Mouse (Mus musculus) heart, embryonic 11.5 days (tissue): ENCODE measurements at regions not wholly inside any gene's neighbourhood (a gene's known extent, or its start where the extent isn't known, plus 50 kb on each side); places are given as distances from the start of the nearest gene placed in this dataset.

Experiments
- ATAC-seq: fragments of 200-750 bp; cut with Nextera tagmentation; replicated peaks from 2 replicates; pipeline ENCODE4 v1.8.0; 2017; ENCODE audit warnings: moderate library complexity; ENCODE audit not compliant: insufficient number of reproducible peaks, low FRiP score, low TSS enrichment
- H3K27ac ChIP-seq: fragments of 300-500 bp; sonication (generic); 2 replicates; pipeline ENCODE4 v1.5.1; 2014; ENCODE audit warnings: mild to moderate bottlenecking, low read depth, low read length
- H3K27me3 ChIP-seq: fragments of 300-500 bp; sonication (generic); 2 replicates; pipeline ENCODE4 v1.6.1; 2014; ENCODE audit warnings: mild to moderate bottlenecking, low read length, mixed read lengths; ENCODE audit not compliant: control insufficient read depth, insufficient read depth
- H3K36me3 ChIP-seq: fragments of 300-500 bp; sonication (generic); 2 replicates; pipeline ENCODE4 v1.6.1; 2014; ENCODE audit warnings: mild to moderate bottlenecking, low read length, moderate library complexity, mixed read lengths; ENCODE audit not compliant: control insufficient read depth, insufficient read depth
- H3K4me1 ChIP-seq: fragments of 300-500 bp; sonication (generic); 2 replicates; pipeline ENCODE4 v1.6.1; 2014; ENCODE audit warnings: low read length; ENCODE audit not compliant: control insufficient read depth, insufficient read depth
- H3K4me2 ChIP-seq: fragments of 300-500 bp; sonication (generic); 2 replicates; pipeline ENCODE4 v1.6.1; 2014; ENCODE audit warnings: mild to moderate bottlenecking, moderate library complexity
- H3K4me3 ChIP-seq: fragments of 300-500 bp; sonication (generic); 2 replicates; pipeline ENCODE4 v1.5.1; 2014; ENCODE audit warnings: low read depth, low read length
- H3K9ac ChIP-seq: fragments of 300-500 bp; sonication (generic); 2 replicates; pipeline ENCODE4 v1.6.1; 2014; ENCODE audit warnings: mild to moderate bottlenecking, low read depth, low read length, moderate library complexity
- H3K9me3 ChIP-seq: fragments of 300-500 bp; sonication (generic); replicated peaks from 2 replicates; pipeline ENCODE4 v1.6.1; 2016; ENCODE audit warnings: low read length; ENCODE audit not compliant: control insufficient read depth
- WGBS: fragments of 180-500 bp; shearing (Covaris S2); extraction: QIAGEN DNeasy Blood & Tissue Kit; methylation state at CpG from one replicate; pipeline ENCODE4 v1.1.7; 2014; ENCODE audit not compliant: insufficient replicate concordance; 5-methylcytosine and 5-hydroxymethylcytosine counted together

DNA sequence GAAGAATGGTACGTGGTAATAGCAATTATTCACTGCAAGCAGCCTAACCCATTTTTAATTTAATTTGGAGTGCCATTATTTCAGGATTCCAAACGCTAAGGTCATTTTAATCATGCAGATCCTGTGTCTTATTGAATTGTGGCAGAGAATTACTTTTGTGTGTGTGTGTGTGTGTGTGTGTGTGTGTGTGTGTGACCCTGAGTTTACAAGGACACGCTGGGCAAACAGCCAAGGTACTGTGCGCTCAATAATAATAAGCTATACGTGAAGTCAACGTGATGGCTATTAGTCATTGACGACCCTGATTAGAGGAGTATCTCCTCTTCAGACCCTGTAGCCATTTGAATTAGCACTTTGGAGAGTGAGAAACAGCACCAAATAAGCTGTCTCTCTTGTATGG, 144.1 kb downstream of the Klf7 start:
- Histone ChIP-seq H3K4me1 (peaks cover 5% of the 10 kb centered on the region), H3K9ac (no peak overlapping the region), H3K4me3 (no peak overlapping the region), H3K4me2 (no peak overlapping the region), H3K27me3 (no peaks in the 10 kb centered on the region), H3K9me3 (no peaks in the 10 kb centered on the region), H3K27ac (no peak overlapping the region), H3K36me3 (no peaks in the 10 kb centered on the region)
- no peak for ATAC-seq
- WGBS = 87% methylated on average over 7 of the region's 7 CpGs

GRCm38 (mm10) chr1:63977302-63977888, 144.7 kb downstream of the Klf7 start:
- 79% methylated on average over 4 of the region's 4 CpGs for WGBS

GRCm38 (mm10) chr1:63976862-63977261, 145.2 kb downstream of the Klf7 start:
- Histone ChIP-seq H3K9me3 (no peaks in the 10 kb centered on the region), H3K27me3 (no peaks in the 10 kb centered on the region), H3K4me2 (no peak overlapping the region), H3K27ac (no peak overlapping the region), H3K4me1 (peaks cover 5% of the 10 kb centered on the region), H3K36me3 (no peaks in the 10 kb centered on the region), H3K9ac (no peak overlapping the region), H3K4me3 (no peak overlapping the region)
- no peak for ATAC-seq
- WGBS = 32% methylated on average over 4 of the region's 4 CpGs

More at GRCm38 (mm10) chr1:63977302-63977888, 144.7 kb downstream of the Klf7 start:
- Histone ChIP-seq H3K4me1 (peaks cover 5% of the 10 kb centered on the region), H3K4me3 (no peak overlapping the region), H3K4me2 (no peak overlapping the region), H3K9me3 (no peaks in the 10 kb centered on the region), H3K27me3 (no peaks in the 10 kb centered on the region), H3K36me3 (no peaks in the 10 kb centered on the region), H3K27ac (no peak overlapping the region), H3K9ac (no peak overlapping the region)
- no peak for ATAC-seq

- no peak overlapping the region for H3K4me3 ChIP-seq
- no peak for ATAC-seq
- H3K4me2 ChIP-seq = no peak overlapping the region
- H3K27me3 ChIP-seq = no peaks in the 10 kb centered on the region
- WGBS = 70% methylated on average over 11 of the region's 11 CpGs
- H3K4me1 ChIP-seq = no peaks in the 10 kb centered on the region
- no peak overlapping the region for H3K27ac ChIP-seq
- no peak overlapping the region for H3K9ac ChIP-seq
- no peaks in the 10 kb centered on the region for H3K36me3 ChIP-seq
- H3K9me3 ChIP-seq = no peaks in the 10 kb centered on the region
These were observed 154.2 kb downstream of the Klf7 start for GRCm38 (mm10) chr1:63967849-63968248.

DNA sequence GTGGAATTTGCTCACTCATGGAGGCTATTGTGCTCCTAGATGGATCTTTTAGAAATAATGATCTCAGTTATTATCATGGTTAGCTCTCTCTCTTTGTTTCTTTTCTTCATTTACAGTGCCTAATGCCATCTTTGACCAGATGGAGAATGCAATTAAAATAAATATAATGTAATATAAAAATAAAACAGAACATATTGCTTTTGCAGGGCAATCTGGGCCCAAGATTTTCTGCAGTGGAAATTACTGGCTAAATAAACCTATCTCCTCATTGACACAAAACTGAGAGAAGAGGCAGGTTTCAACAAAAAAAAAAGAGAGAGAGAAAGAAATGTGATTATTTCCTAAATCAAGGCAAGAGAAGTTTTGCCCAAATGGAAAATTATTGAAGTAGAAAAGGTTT, 156.6 kb downstream of the Klf7 start:
- Histone ChIP-seq H3K27me3 (no peaks in the 10 kb centered on the region), H3K27ac (no peak overlapping the region), H3K9me3 (no peaks in the 10 kb centered on the region), H3K4me2 (no peak overlapping the region), H3K4me1 (no peaks in the 10 kb centered on the region), H3K4me3 (no peak overlapping the region), H3K9ac (no peak overlapping the region), H3K36me3 (no peaks in the 10 kb centered on the region)
- ATAC-seq = no peak

DNA sequence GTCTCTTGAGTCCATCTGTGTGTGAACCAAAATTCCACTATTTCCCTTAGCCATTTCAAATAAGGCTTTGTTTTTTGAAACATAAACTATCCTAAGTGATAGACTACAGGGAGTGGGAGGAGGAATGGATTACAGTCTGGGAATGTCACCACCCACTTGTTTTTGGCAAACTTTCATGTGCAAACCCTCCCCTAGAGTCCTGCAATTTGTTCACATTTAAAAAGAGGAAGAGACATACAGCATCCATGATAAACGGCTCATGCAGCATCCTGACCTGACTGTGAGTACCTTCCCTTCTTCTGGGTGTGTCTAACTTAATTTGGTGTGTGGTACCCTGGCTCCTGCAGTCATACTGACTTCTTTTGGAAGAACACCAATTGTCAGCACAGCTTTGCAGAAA, 157.6 kb downstream of the Klf7 start:
- Histone ChIP-seq H3K4me1 (no peaks in the 10 kb centered on the region), H3K27me3 (no peaks in the 10 kb centered on the region), H3K36me3 (no peaks in the 10 kb centered on the region), H3K9me3 (no peaks in the 10 kb centered on the region), H3K9ac (no peak overlapping the region), H3K27ac (no peak overlapping the region), H3K4me2 (no peak overlapping the region), H3K4me3 (no peak overlapping the region)
- 61% methylated on average over 1 of the region's 1 CpGs for WGBS
- no peak for ATAC-seq

DNA sequence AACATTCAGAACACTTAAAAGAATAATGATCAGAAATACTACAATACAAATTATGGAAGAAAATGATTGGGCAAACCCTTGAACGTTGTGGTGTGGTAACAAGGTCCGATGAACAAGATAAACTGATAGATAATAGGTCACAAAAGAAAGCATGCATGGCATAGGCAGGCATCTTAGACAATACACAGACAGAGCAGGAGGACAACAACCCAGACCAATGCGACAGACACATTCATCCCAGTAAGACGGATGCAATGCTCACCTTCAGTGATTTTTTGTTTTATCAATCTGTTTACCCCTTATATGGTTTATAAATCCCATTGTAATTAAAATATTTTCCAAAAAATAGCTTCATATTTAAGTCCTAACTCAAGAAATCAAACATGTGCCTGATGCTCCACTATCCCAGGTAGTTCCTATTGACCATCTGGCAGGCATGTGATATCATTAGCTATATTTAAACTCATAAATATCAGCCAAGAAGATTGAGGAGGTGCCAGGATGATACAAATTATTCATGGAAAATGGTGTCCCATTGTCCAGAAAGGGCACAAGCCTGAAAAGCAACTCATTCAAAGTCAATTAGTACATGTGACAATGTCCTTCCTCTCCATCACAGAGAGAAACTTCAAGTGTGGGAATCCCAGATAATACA, 166.3 kb downstream of the Klf7 start:
- 85% methylated on average over 4 of the region's 4 CpGs for WGBS
- no peak for ATAC-seq
- no peak overlapping the region for H3K4me3 ChIP-seq
- no peak overlapping the region for H3K4me2 ChIP-seq
- H3K9me3 ChIP-seq = no peaks in the 10 kb centered on the region
- no peaks in the 10 kb centered on the region for H3K36me3 ChIP-seq
- no peaks in the 10 kb centered on the region for H3K4me1 ChIP-seq
- H3K9ac ChIP-seq = no peak overlapping the region
- H3K27ac ChIP-seq = no peak overlapping the region
- no peaks in the 10 kb centered on the region; the same call in 1 of the 2 replicates for H3K27me3 ChIP-seq

DNA sequence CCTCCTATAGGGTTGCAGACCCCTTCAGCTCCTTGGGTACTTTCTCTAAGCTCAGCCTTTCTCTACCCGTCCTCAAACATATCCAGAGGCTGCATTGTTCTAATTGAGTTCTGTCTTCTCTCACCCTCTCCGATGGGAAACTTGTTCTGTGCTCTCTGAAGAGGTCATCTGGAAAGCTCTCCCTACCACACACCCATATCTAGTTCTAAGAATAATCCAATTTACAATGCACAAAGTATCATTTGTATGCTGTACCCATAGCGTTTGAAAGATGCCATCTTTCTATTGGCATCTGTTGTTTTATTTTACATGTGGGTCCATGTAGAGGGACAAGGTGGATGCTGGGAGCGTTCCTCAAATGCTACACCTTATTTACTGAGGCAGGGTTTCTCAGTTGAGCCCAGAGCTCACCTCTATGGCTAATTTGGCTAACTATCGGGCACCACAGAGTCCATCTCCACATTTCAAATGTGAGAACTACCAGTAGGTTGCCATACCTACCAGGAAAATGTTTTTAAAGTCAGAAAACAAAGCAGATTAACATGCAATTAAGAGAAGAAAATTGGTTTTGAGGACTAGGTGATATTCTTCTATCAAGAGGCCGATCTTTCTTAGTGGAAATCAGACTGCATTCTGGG, 167.1 kb downstream of the Klf7 start:
- H3K4me3 ChIP-seq = no peak overlapping the region
- no peak overlapping the region for H3K9ac ChIP-seq
- ATAC-seq = no peak
- H3K27ac ChIP-seq = no peak overlapping the region
- H3K9me3 ChIP-seq = no peaks in the 10 kb centered on the region
- no peaks in the 10 kb centered on the region for H3K36me3 ChIP-seq
- no peaks in the 10 kb centered on the region; the same call in 1 of the 2 replicates for H3K27me3 ChIP-seq
- no peak overlapping the region for H3K4me2 ChIP-seq
- WGBS = 85% methylated on average over 6 of the region's 6 CpGs
- no peaks in the 10 kb centered on the region for H3K4me1 ChIP-seq

GRCm38 (mm10) chr1:63954172-63954571, 167.9 kb downstream of the Klf7 start:
- H3K27ac ChIP-seq = no peak overlapping the region
- no peak for ATAC-seq
- H3K36me3 ChIP-seq = no peaks in the 10 kb centered on the region
- no peak overlapping the region for H3K4me3 ChIP-seq
- 48% methylated on average over 2 of the region's 2 CpGs for WGBS
- no peaks in the 10 kb centered on the region for H3K4me1 ChIP-seq
- H3K4me2 ChIP-seq = no peak overlapping the region
- H3K27me3 ChIP-seq = no peaks in the 10 kb centered on the region; the same call in 1 of the 2 replicates
- no peak overlapping the region for H3K9ac ChIP-seq
- no peaks in the 10 kb centered on the region for H3K9me3 ChIP-seq
